Mouse (Mus musculus) ES-CJ7 (cell line): Measurements from ENCODE around the gene Herc4.

ENCODE experiments used
- DNase-seq: peaks from one replicate; pipeline ENCODE4 v3.0.0; 2011; ENCODE audit warnings: low read depth, low spot score

The Herc4 gene

GRCm38 (mm10) chr10:63351099-63351498, 107.5 kb downstream of the Herc4 start:
- peak; percentile 55 for DNase-seq

GRCm38 (mm10) chr10:63352111-63352510, 108.5 kb downstream of the Herc4 start:
- no peak for DNase-seq

GRCm38 (mm10) chr10:63360502-63360901, 116.9 kb downstream of the Herc4 start:
- peak; percentile 91 for DNase-seq

GRCm38 (mm10) chr10:63365918-63366455, 122.4 kb downstream of the Herc4 start:
- DNase-seq, result peak; percentile 97

GRCm38 (mm10) chr10:63367386-63367785, 123.8 kb downstream of the Herc4 start:
- DNase-seq, result no peak
